Mouse (Mus musculus): ENCODE measurements around the gene Zbtb3. TPM values are rescaled to one million over a fixed set of nuclear protein-coding genes. Genes with fewer than 3 reads are reported as not detected.

Zbtb3 gene
- polyA plus RNA-seq, 1 experiment from 2014 or later: 3.5 TPM

- no peaks in the 10 kb centered on the region for H3K9me3 ChIP-seq (replicated peaks)
Observed at GRCm38 (mm10) chr19:8803879-8804660, 1.7 kb downstream of the Zbtb3 start.

DNA sequence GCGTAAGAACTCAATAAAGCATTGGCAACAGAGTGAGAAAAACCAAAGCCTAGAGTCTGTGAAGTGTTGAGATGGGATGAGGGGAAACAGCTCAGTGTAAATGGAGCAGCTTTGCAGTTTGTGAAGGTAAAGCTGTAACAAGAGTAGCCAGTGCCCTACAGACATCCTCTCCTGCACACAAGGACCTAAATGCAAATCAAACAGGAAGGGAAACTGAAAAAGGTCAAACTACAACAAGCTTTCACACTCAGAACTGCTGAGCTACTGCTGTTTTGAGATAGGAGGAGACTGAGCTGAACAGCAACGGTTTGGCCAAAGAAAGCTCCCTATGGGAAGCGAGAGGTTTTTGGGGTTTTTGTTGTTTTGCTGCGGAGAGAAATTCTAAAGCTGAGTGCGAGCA lies 4.5 kb downstream of the Zbtb3 start:
- 94% methylated on average over 5 of the region's 5 CpGs for WGBS
- Histone ChIP-seq H3K9me3 (replicated peaks) (no peaks in the 10 kb centered on the region), H3K4me3 (no peak overlapping the region), H3K9ac (no peak overlapping the region), H3K27ac (no peak overlapping the region), H3K4me2 (no peak overlapping the region), H3K36me3 (peaks cover 57% of the 10 kb centered on the region), H3K4me1 (replicated peaks) (peaks cover 9% of the 10 kb centered on the region), H3K27me3 (no peaks in the 10 kb centered on the region)
- ATAC-seq (replicated peaks; ENCODE audit: insufficient number of reproducible peaks, insufficient read depth, low FRiP score, low read depth): no peak

More at GRCm38 (mm10) chr19:8803879-8804660, 1.7 kb downstream of the Zbtb3 start:
- Histone ChIP-seq H3K4me1 (replicated peaks) (peaks cover 12% of the 10 kb centered on the region), H3K36me3 (peaks cover 36% of the 10 kb centered on the region), H3K27ac (no peak overlapping the region), H3K4me3 (no peak overlapping the region), H3K4me2 (no peak overlapping the region), H3K9ac (no peak overlapping the region), H3K27me3 (no peaks in the 10 kb centered on the region)
- WGBS: 86% methylated on average over 11 of the region's 11 CpGs
- ATAC-seq (replicated peaks; ENCODE audit: insufficient number of reproducible peaks, insufficient read depth, low FRiP score, low read depth): no peak

GRCm38 (mm10) chr19:8815812-8816211 lies 13.5 kb downstream of the Zbtb3 start:
- Histone ChIP-seq H3K4me1 (replicated peaks) (peaks cover 19% of the 10 kb centered on the region), H3K27me3 (no peaks in the 10 kb centered on the region), H3K4me3 (no peak overlapping the region), H3K27ac (no peak overlapping the region), H3K4me2 (no peak overlapping the region), H3K36me3 (peaks cover 34% of the 10 kb centered on the region), H3K9me3 (replicated peaks) (no peaks in the 10 kb centered on the region), H3K9ac (no peak overlapping the region)
- 79% methylated on average over 11 of the region's 11 CpGs for WGBS
- ATAC-seq (replicated peaks; ENCODE audit: insufficient number of reproducible peaks, insufficient read depth, low FRiP score, low read depth): no peak

- peak overlapping the region; percentile 1; the same call in 1 of the 2 replicates for H3K4me2 ChIP-seq
- peaks cover 24% of the 10 kb centered on the region for H3K36me3 ChIP-seq
Observed at GRCm38 (mm10) chr19:8817001-8817400, 14.6 kb downstream of the Zbtb3 start.

GRCm38 (mm10) chr19:8818301-8818798 lies 16.0 kb downstream of the Zbtb3 start:
- Histone ChIP-seq H3K27me3 (no peaks in the 10 kb centered on the region), H3K36me3 (peaks cover 19% of the 10 kb centered on the region), H3K4me2 (peak overlapping the region; percentile 83), H3K4me3 (peak overlapping the region; percentile 91), H3K9ac (peak overlapping the region; percentile 65), H3K9me3 (replicated peaks) (no peaks in the 10 kb centered on the region), H3K27ac (peak overlapping the region; percentile 99), H3K4me1 (replicated peaks) (peaks cover 37% of the 10 kb centered on the region)
- WGBS: 18% methylated on average over 14 of the region's 14 CpGs
- no peak for ATAC-seq (replicated peaks; ENCODE audit: insufficient number of reproducible peaks, insufficient read depth, low FRiP score, low read depth)

More at GRCm38 (mm10) chr19:8817001-8817400, 14.6 kb downstream of the Zbtb3 start:
- peaks cover 23% of the 10 kb centered on the region for H3K4me1 ChIP-seq (replicated peaks)
- ATAC-seq (replicated peaks; ENCODE audit: insufficient number of reproducible peaks, insufficient read depth, low FRiP score, low read depth): no peak
- no peaks in the 10 kb centered on the region for H3K9me3 ChIP-seq (replicated peaks)
- no peak overlapping the region for H3K27ac ChIP-seq
- H3K9ac ChIP-seq: no peak overlapping the region
- no peak overlapping the region for H3K4me3 ChIP-seq
- WGBS: 75% methylated on average over 3 of the region's 3 CpGs
- no peaks in the 10 kb centered on the region for H3K27me3 ChIP-seq

DNA sequence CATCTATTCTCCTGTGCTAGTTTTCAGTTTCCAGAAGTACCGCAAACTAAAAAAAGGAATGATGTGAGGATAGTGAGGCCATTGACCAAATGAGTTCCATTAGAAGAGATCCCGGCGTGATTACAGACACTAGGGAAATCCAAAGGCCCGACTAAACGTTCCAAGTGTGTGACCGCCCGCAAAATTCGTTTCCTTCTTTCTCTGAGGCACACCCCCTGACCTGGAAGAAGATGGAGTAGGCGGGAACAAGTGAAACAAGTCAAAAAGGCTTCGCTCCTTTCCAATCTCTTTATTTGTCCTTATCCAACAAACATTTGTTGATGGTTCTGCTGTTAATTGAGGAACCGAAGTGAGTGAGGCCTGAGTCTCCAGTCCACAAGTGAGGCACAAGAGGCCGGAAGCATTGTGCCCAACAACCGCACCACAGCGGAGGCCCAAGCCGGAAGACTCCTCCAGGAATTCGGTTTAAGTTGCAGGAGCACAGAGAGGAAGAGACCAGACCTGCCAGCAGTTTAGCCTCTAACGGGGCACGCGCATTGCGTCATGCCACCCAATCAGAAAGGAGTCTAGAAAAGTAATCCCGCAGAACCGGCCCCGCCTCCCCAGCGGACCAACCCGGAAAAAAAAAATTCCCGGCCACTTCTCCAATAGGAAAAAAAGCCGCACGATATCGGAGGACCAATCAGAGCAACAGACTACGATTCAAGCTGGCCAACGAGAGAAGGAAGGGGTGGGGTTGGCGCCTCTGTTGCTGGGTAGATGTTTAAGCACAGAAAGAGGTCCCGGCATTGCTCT lies 16.6 kb downstream of the Zbtb3 start, which contains the start of gene Ttc9c:
Gene Ttc9c, minus strand, starts transcription at position 533 of the 795 bp plus-strand sequence.
- WGBS: under 1% methylated on average over 33 of the region's 33 CpGs
- Histone ChIP-seq H3K4me3 (peak within 1 kb of the TSS; percentile 91), H3K27me3 (no peaks in the 10 kb centered on the region), H3K9me3 (replicated peaks) (no peaks in the 10 kb centered on the region), H3K4me2 (peak within 1 kb of the TSS; percentile 83), H3K27ac (peak within 1 kb of the TSS; percentile 99), H3K36me3 (peaks cover 20% of the 10 kb centered on the region), H3K4me1 (replicated peaks) (peaks cover 37% of the 10 kb centered on the region), H3K9ac (peak within 1 kb of the TSS; percentile 95)
- peak; percentile 89 for ATAC-seq (replicated peaks; ENCODE audit: insufficient number of reproducible peaks, insufficient read depth, low FRiP score, low read depth)

DNA sequence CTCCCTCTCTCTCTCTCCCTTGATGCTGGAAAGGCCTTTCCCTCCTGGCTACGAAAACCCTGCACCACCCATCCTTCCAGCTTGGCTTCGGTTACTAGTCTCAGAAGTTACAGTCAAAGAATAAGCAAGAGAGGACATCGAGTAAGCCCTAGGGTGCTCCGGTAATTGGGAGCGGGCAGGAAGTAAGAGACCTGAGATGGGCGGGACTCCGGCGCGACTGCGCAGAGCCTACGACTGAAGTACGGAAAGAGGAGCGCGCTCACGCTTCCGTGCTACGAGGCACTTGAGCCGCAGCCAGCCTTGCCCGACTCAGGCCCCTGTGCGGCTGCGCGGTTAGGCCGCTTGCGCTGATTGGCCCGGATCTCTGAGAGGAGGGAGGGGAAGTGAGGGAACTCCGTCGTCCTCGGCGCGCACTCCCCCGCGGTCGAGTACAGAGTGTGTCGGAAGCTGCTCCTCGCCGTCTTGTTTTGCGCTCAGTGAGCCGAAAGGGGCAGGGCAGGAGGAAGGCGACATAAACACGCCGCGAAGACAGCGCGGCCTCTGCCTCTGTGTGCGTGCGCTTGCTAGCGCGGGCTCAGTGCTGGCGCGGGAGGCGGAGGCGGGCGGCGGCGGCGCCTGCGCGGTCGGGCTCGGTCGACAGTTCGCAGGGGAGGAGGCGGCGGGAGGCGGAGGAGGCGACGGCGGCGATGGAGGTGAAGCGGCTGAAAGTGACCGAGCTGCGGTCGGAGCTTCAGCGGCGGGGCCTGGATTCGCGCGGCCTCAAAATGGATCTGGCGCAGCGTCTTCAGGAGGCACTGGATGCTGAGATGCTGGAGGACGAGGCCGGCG lies 17.5 kb downstream of the Zbtb3 start, which contains the start of gene Hnrnpul2:
Gene Hnrnpul2, plus strand, starts transcription at position 415 of the 828 bp plus-strand sequence.
- under 1% methylated on average over 81 of the region's 83 CpGs for WGBS
- H3K27me3 ChIP-seq: no peaks in the 10 kb centered on the region
- H3K9me3 ChIP-seq (replicated peaks): no peaks in the 10 kb centered on the region
- H3K9ac ChIP-seq: peak within 1 kb of the TSS; percentile 95
- H3K4me3 ChIP-seq: peak within 1 kb of the TSS; percentile 91
- peaks cover 28% of the 10 kb centered on the region for H3K36me3 ChIP-seq
- peak within 1 kb of the TSS; percentile 99 for H3K27ac ChIP-seq
- peaks cover 37% of the 10 kb centered on the region for H3K4me1 ChIP-seq (replicated peaks)
- H3K4me2 ChIP-seq: peak within 1 kb of the TSS; percentile 83
- peak; percentile 95 for ATAC-seq (replicated peaks; ENCODE audit: insufficient number of reproducible peaks, insufficient read depth, low FRiP score, low read depth)

GRCm38 (mm10) chr19:8820424-8820956 lies 18.1 kb downstream of the Zbtb3 start:
- Histone ChIP-seq H3K27ac (peak overlapping the region; percentile 99), H3K4me3 (peak overlapping the region; percentile 91), H3K4me2 (peak overlapping the region; percentile 83), H3K36me3 (peaks cover 30% of the 10 kb centered on the region), H3K4me1 (replicated peaks) (peaks cover 37% of the 10 kb centered on the region), H3K27me3 (no peaks in the 10 kb centered on the region), H3K9ac (peak overlapping the region; percentile 95), H3K9me3 (replicated peaks) (no peaks in the 10 kb centered on the region)
- ATAC-seq (replicated peaks; ENCODE audit: insufficient number of reproducible peaks, insufficient read depth, low FRiP score, low read depth): peak; percentile 8; the same call in 1 of the 2 replicates
- WGBS: under 1% methylated on average over 48 of the region's 48 CpGs

GRCm38 (mm10) chr19:8821146-8821545 lies 18.8 kb downstream of the Zbtb3 start:
- H3K27me3 ChIP-seq: no peaks in the 10 kb centered on the region
- peak overlapping the region; percentile 83 for H3K4me2 ChIP-seq
- peak overlapping the region; percentile 99 for H3K27ac ChIP-seq
- H3K4me3 ChIP-seq: peak overlapping the region; percentile 91
- H3K36me3 ChIP-seq: peaks cover 33% of the 10 kb centered on the region
- ATAC-seq (replicated peaks; ENCODE audit: insufficient number of reproducible peaks, insufficient read depth, low FRiP score, low read depth): no peak
- H3K9ac ChIP-seq: peak overlapping the region; percentile 95
- peaks cover 37% of the 10 kb centered on the region for H3K4me1 ChIP-seq (replicated peaks)
- H3K9me3 ChIP-seq (replicated peaks): no peaks in the 10 kb centered on the region
- WGBS: 0% methylated on average over 7 of the region's 7 CpGs

DNA sequence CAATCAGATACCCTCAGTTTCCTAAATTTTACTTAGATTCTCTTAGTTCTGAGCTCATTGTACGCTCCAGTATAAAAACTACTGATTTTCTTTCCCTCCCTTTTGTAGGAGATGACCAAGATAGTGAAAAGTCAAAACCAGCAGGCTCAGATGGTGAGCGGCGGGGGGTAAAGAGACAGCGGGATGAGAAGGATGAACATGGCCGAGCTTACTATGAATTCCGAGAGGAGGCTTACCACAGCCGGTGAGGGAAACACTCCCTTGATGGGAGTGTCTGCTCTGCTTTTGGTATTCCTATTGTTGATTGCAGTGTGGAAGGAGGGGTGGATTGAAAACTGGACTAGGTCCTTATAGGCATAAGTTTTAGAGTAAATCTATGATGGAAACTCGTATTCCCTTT lies 20.3 kb downstream of the Zbtb3 start:
- peak overlapping the region; percentile 83 for H3K4me2 ChIP-seq
- no peaks in the 10 kb centered on the region for H3K27me3 ChIP-seq
- no peak overlapping the region for H3K27ac ChIP-seq
- ATAC-seq (replicated peaks; ENCODE audit: insufficient number of reproducible peaks, insufficient read depth, low FRiP score, low read depth): no peak
- H3K9me3 ChIP-seq (replicated peaks): no peaks in the 10 kb centered on the region
- peak overlapping the region; percentile 19; the same call in 1 of the 2 replicates for H3K9ac ChIP-seq
- H3K4me3 ChIP-seq: peak overlapping the region; percentile 20
- H3K4me1 ChIP-seq (replicated peaks): peaks cover 25% of the 10 kb centered on the region
- WGBS: 67% methylated on average over 8 of the region's 8 CpGs
- H3K36me3 ChIP-seq: peaks cover 49% of the 10 kb centered on the region

Data from heart, embryonic 15.5 days (tissue).